Mouse (Mus musculus) cerebellum, adult 2 months (tissue): ENCODE data around the gene Fam174b.

ENCODE experiments used
- CTCF ChIP-seq: fragments of 200-500 bp; IDR thresholded peaks from 2 replicates; pipeline ENCODE4 v1.5.1; 2011; ENCODE audit warnings: low read depth, mild to moderate bottlenecking, control low read depth, low read length, moderate library complexity, borderline replicate concordance; ENCODE audit not compliant: insufficient read depth
- POLR2A ChIP-seq: fragments of 200-500 bp; IDR thresholded peaks from 2 replicates; pipeline ENCODE4 v1.6.1; 2011; ENCODE audit warnings: low read length, control low read depth, borderline replicate concordance; ENCODE audit not compliant: insufficient read depth

DNA sequence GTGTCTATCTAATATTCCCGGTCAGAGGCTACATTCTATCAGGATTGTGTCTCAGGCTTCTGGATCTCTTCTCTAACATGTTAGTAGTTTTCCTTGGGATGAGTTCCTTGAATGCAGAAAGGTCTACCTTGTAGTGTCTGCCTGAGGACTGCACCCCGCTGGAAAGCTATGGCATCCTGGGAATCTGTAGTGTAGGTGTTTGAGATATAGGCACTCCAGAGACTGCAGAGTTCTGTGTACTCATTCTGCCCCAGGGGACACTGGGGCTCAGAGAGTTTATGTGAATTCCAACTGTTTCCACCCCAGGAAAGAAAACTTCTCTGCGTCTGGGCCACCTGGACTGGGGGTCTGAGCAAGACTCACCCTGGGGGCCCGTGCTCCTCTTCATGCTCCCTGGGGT lies 45.7 kb downstream of the Fam174b start:
- TF ChIP-seq CTCF = no peak
- TF ChIP-seq POLR2A = no peak
